Mouse (Mus musculus) CH12.LX (cell line): ENCODE measurements around the gene Csad. TPM values are rescaled to one million over a fixed set of nuclear protein-coding genes. Genes with fewer than 3 reads are reported as not detected.

Source experiments
- DNase-seq: peaks from one replicate; pipeline ENCODE4 v3.0.0-alpha.2; 2013; ENCODE audit errors: extremely low read depth
- H3K27ac ChIP-seq: 2 replicates; pipeline ENCODE4 v1.5.1; 2012; ENCODE audit warnings: low read depth, mild to moderate bottlenecking, control low read depth, moderate library complexity; ENCODE audit not compliant: insufficient read depth
- H3K27me3 ChIP-seq: replicated peaks from 2 replicates; pipeline ENCODE3; 2012; ENCODE audit warnings: inconsistent platforms
- H3K36me3 ChIP-seq, 2 experiments: replicated peaks in 1 of 2; 2 replicates each; pipeline versions ENCODE3 to v1.6.1; 2012; ENCODE audit warnings: inconsistent platforms in 1 of 2, low read length in 1 of 2, mild to moderate bottlenecking in 1 of 2, mixed read lengths in 1 of 2, moderate library complexity in 1 of 2; ENCODE audit not compliant: control insufficient read depth in 1 of 2, insufficient read depth in 1 of 2
- H3K4me1 ChIP-seq, 2 experiments: 2 replicates each; pipeline ENCODE4 v1.6.1; 2012; ENCODE audit warnings: inconsistent platforms in 1 of 2, moderate library complexity in 1 of 2; ENCODE audit not compliant: insufficient read depth in 2 of 2, control insufficient read depth in 1 of 2
- H3K4me2 ChIP-seq: 2 replicates; pipeline ENCODE4 v1.6.1; 2012; ENCODE audit warnings: low read depth, mild to moderate bottlenecking, control low read depth; ENCODE audit not compliant: poor library complexity, insufficient read depth, severe bottlenecking
- H3K4me3 ChIP-seq, 3 experiments: fragments of 150-350 bp in 1 of 3; sonication (generic) in 1 of 3; replicated peaks in 1 of 3; 2 replicates each; pipeline versions ENCODE3 to v1.5.1; 2011 to 2012; ENCODE audit warnings: low read depth in 2 of 3, low read length in 2 of 3, mild to moderate bottlenecking in 2 of 3, moderate library complexity in 2 of 3, control low read depth in 1 of 3, improper control_type of control experiment in 1 of 3, inconsistent platforms in 1 of 3, mixed read lengths in 1 of 3; ENCODE audit not compliant: poor library complexity in 1 of 3
- H3K79me2 ChIP-seq: replicated peaks from 2 replicates; pipeline ENCODE4 v1.6.1; 2012; ENCODE audit warnings: mild to moderate bottlenecking, moderate library complexity; ENCODE audit not compliant: control insufficient read depth, poor library complexity, insufficient read depth, severe bottlenecking; ENCODE audit errors: extremely low read depth
- H3K9ac ChIP-seq: 2 replicates; pipeline ENCODE4 v1.6.1; 2012; ENCODE audit warnings: low read depth, mild to moderate bottlenecking, control low read depth, moderate library complexity; ENCODE audit not compliant: insufficient read depth
- H3K9me3 ChIP-seq: replicated peaks from 2 replicates; pipeline ENCODE3; 2012; ENCODE audit warnings: low read length, inconsistent platforms, mixed read lengths
- BHLHE40 ChIP-seq: IDR thresholded peaks from 2 replicates; pipeline ENCODE4 v1.6.1; 2011; ENCODE audit warnings: mild to moderate bottlenecking, low read depth, low read length, improper control_type of control experiment
- CHD1 ChIP-seq: IDR thresholded peaks from 2 replicates; pipeline ENCODE4 v1.6.1; 2012; ENCODE audit warnings: low read depth, low read length, improper control_type of control experiment, inconsistent platforms
- CHD2 ChIP-seq: IDR thresholded peaks from 2 replicates; pipeline ENCODE4 v1.6.1; 2011; ENCODE audit warnings: low read length, improper control_type of control experiment
- CTCF ChIP-seq, 2 experiments: IDR thresholded peaks in 1 of 2; conservative IDR thresholded peaks in 1 of 2; 2 replicates each; pipeline ENCODE4 v1.5.1; 2011 to 2012; ENCODE audit warnings: low read depth in 2 of 2, low read length in 2 of 2, improper control_type of control experiment in 1 of 2, inconsistent platforms in 1 of 2, mild to moderate bottlenecking in 1 of 2, moderate library complexity in 1 of 2
- ELF1 ChIP-seq: IDR thresholded peaks from 2 replicates; pipeline ENCODE4 v1.6.1; 2014; ENCODE audit warnings: low read depth, mild to moderate bottlenecking, inconsistent platforms, low read length, improper control_type of control experiment
- EP300 ChIP-seq: IDR thresholded peaks from 2 replicates; pipeline ENCODE4 v1.6.1; 2011; ENCODE audit warnings: low read length, improper control_type of control experiment
- ETS1 ChIP-seq: conservative IDR thresholded peaks from 2 replicates; pipeline ENCODE4 v1.6.1; 2012; ENCODE audit warnings: low read depth, mild to moderate bottlenecking, inconsistent platforms, low read length, improper control_type of control experiment, moderate library complexity
- GABPA ChIP-seq: IDR thresholded peaks from 2 replicates; pipeline ENCODE4 v1.6.1; 2012; ENCODE audit warnings: low read depth, low read length, improper control_type of control experiment, inconsistent platforms; ENCODE audit not compliant: insufficient replicate concordance
- IRF4 ChIP-seq: IDR thresholded peaks from 2 replicates; pipeline ENCODE4 v1.6.1; 2014; ENCODE audit warnings: low read depth, mild to moderate bottlenecking, inconsistent platforms, low read length, improper control_type of control experiment
- JUND ChIP-seq: conservative IDR thresholded peaks from 2 replicates; pipeline ENCODE4 v1.6.1; 2011; ENCODE audit warnings: low read depth, low read length, improper control_type of control experiment
- MAFK ChIP-seq: IDR thresholded peaks from 2 replicates; pipeline ENCODE4 v1.6.1; 2011; ENCODE audit warnings: low read length, improper control_type of control experiment; ENCODE audit not compliant: insufficient replicate concordance
- MAX ChIP-seq: IDR thresholded peaks from 2 replicates; pipeline ENCODE4 v1.6.1; 2011; ENCODE audit warnings: low read length, improper control_type of control experiment
- MXI1 ChIP-seq: IDR thresholded peaks from 2 replicates; pipeline ENCODE4 v1.6.1; 2011; ENCODE audit warnings: mild to moderate bottlenecking, low read depth, low read length, improper control_type of control experiment
- NRF1 ChIP-seq: IDR thresholded peaks from 2 replicates; pipeline ENCODE4 v1.6.1; 2014; ENCODE audit warnings: low read depth, mild to moderate bottlenecking, inconsistent platforms, low read length, improper control_type of control experiment, moderate library complexity
- RCOR1 ChIP-seq: conservative IDR thresholded peaks from 2 replicates; pipeline ENCODE4 v1.6.1; 2012; ENCODE audit warnings: low read depth, mild to moderate bottlenecking, inconsistent platforms, low read length, improper control_type of control experiment
- SIN3A ChIP-seq: IDR thresholded peaks from 2 replicates; pipeline ENCODE4 v1.6.1; 2012; ENCODE audit warnings: low read length, improper control_type of control experiment, inconsistent platforms
- SMC3 ChIP-seq: IDR thresholded peaks from 2 replicates; pipeline ENCODE4 v1.6.1; 2011; ENCODE audit warnings: low read depth, low read length, improper control_type of control experiment
- TCF12 ChIP-seq: IDR thresholded peaks from 2 replicates; pipeline ENCODE4 v1.6.1; 2014; ENCODE audit warnings: low read depth, mild to moderate bottlenecking, inconsistent platforms, low read length, improper control_type of control experiment
- dilution Hi-C: fragments of 300-500 bp; cut with MboI; formaldehyde crosslinking; loops from 2 replicates; pipeline ENCODE4 v1.14.3; 2020; ENCODE audit warnings: low sequenced_read_pairs; ENCODE audit not compliant: extremely low pct_unique_long_range_greater_than_20kb, extremely low pct_ligation_motif_present
- in situ Hi-C: fragments of 300-500 bp; cut with MboI; formaldehyde crosslinking; loops from 3 replicates; pipeline ENCODE4 v1.14.3; 2019; ENCODE audit warnings: low sequenced_read_pairs, low pct_ligation_motif_present, low pct_unique_long_range_greater_than_20kb, mixed read lengths
- polyA plus RNA-seq: library from polyadenylated mRNA; unstranded; fragments of >175 nt; gene quantifications from 2 replicates; pipeline ENCODE4 v1.2.1, GENCODE M21; 2012; ENCODE audit warnings: low read depth; ENCODE audit not compliant: insufficient read length
- total RNA-seq, 2 experiments: library from RNA; depleted of rRNA; stranded (reverse); fragments of 300-350 nt in 1 of 2; fragments of >200 nt in 1 of 2; gene quantifications; 2 replicates each; pipeline ENCODE4 v1.2.3; 2012 to 2014

Csad gene
- total and polyA plus RNA-seq, 3 experiments: 3.7 to 4.7 (median 3.8) TPM

- no peaks in the 10 kb centered on the region for H3K36me3 ChIP-seq
- peaks cover 17 to 59% of the 10 kb centered on the region in 2 experiments for H3K4me1 ChIP-seq
- in situ Hi-C loops (no loop called here), dilution Hi-C loops (no loop called here)
- H3K27me3 ChIP-seq: peaks cover 2% of the 10 kb centered on the region
- no peak overlapping the region for H3K27ac ChIP-seq
- no peak overlapping the region for H3K4me3 ChIP-seq
- H3K9me3 ChIP-seq: no peaks in the 10 kb centered on the region
- TF ChIP-seq MAX (0 out of 2 replicates have a peak, but pooled peaks have one; percentile 38), TCF12 (0 out of 2 replicates have a peak, but pooled peaks have one; percentile 23), EP300 (peak; percentile 61), RCOR1 (0 out of 2 replicates have a peak, but pooled peaks have one; percentile 37), CTCF (conservative IDR thresholded peaks at IDR 0.05 in 1 of 2, IDR thresholded peaks at IDR 0.05 in 1 of 2; ENCODE audit: low read depth in 2 of 2, low read length in 2 of 2) (no peak), CHD1 (0 out of 2 replicates have a peak, but pooled peaks have one; percentile 47), JUND (no peak), MAFK (no peak), NRF1 (no peak), ELF1 (no peak), IRF4 (0 out of 2 replicates have a peak, but pooled peaks have one; percentile 14), GABPA (no peak), MXI1 (no peak), ETS1 (peak; percentile 34; the same call in 1 of the 2 replicates), BHLHE40 (peak; percentile 55; the same call in 1 of the 2 replicates)
- peak; percentile 42 for DNase-seq
- no peak overlapping the region for H3K9ac ChIP-seq
- no peaks in the 10 kb centered on the region for H3K79me2 ChIP-seq
- peak overlapping the region; percentile 2 for H3K4me2 ChIP-seq
These were observed 12.2 kb downstream of the Csad start for GRCm38 (mm10) chr15:102192271-102192812.

- H3K27ac ChIP-seq: no peak overlapping the region
- dilution Hi-C loops (no loop called here), in situ Hi-C loops (no loop called here)
These were observed 12.8 kb downstream of the Csad start for GRCm38 (mm10) chr15:102191699-102192098.

More at GRCm38 (mm10) chr15:102191699-102192098, 12.8 kb downstream of the Csad start:
- Histone ChIP-seq H3K27me3 (peaks cover 2% of the 10 kb centered on the region), H3K4me2 (no peak overlapping the region), H3K4me3 (no peak overlapping the region), H3K4me1 (peaks cover 17 to 59% of the 10 kb centered on the region in 2 experiments), H3K79me2 (no peaks in the 10 kb centered on the region), H3K36me3 (no peaks in the 10 kb centered on the region), H3K9ac (no peak overlapping the region), H3K9me3 (no peaks in the 10 kb centered on the region)
- no peak for TF ChIP-seq SMC3
- no peak for TF ChIP-seq SIN3A
- no peak for TF ChIP-seq CHD2
- no peak for TF ChIP-seq BHLHE40
- no peak for TF ChIP-seq MAX
- no peak for TF ChIP-seq MAFK
- no peak for DNase-seq
